Mouse (Mus musculus): ENCODE measurements around the gene Nrxn2.

Nrxn2 gene

DNA sequence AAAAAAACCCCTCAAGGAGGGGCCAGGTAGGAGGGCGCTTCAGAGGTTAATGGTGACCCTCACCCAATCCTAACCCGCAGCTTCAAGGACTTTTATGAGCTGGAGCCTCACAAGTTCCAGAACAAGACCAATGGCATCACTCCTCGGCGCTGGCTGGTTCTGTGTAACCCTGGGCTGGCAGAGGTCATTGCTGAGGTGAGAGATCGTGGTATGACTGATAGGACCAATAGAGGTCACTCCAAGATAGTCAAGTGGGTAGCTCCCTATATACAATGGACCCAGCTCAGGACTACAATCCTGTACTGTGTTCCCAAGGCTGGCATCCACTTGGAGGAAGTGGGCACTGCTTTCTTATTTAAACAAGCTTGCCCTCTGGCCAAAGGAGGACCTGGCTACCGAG, 28.3 kb upstream of the Nrxn2 start:
- CTCF ChIA-PET: no interaction called here

DNA sequence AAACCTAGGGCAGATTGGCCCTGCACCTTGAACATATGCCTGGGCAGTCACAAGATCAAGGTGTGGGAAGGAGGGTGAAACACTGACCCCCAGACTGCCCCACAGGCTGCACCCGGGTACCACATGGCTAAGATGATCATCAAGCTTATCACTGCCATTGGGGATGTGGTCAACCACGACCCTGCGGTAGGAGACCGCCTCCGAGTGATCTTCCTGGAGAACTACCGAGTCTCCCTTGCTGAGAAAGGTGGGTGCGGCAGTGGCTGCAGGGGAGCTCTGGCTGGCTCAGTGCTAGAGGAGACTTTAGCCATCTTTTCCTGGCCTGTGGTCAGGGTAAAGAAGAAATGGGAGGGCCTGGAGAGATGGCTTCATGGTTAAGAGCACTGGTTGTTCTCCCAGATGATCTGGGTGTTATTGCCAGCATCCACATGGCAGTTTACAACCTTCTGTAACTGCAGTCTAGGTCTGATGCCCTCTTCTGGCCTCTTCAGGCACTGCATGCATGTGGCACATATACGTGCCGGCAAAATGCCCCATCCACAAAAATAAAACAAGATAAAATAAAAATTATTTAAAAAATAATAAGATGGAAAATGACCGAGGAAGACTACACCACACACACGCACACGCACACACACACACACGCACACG, 25.7 kb upstream of the Nrxn2 start:
- CTCF ChIA-PET: no interaction called here

DNA sequence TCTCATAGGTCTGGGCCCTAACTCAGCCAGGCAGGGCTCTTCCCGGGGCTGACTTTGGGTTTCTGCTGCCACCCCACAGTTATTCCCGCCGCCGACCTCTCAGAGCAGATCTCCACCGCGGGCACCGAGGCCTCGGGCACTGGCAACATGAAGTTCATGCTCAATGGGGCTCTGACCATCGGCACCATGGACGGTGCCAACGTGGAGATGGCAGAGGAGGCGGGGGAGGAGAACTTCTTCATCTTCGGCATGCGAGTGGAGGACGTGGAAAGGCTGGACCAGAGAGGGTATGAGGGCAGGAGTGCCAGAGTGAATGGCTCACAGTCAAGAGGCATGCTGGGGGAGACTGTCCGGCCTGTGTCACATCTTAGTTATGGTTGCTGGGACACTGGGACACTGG, 24.9 kb upstream of the Nrxn2 start:
- CTCF ChIA-PET: no interaction called here

DNA sequence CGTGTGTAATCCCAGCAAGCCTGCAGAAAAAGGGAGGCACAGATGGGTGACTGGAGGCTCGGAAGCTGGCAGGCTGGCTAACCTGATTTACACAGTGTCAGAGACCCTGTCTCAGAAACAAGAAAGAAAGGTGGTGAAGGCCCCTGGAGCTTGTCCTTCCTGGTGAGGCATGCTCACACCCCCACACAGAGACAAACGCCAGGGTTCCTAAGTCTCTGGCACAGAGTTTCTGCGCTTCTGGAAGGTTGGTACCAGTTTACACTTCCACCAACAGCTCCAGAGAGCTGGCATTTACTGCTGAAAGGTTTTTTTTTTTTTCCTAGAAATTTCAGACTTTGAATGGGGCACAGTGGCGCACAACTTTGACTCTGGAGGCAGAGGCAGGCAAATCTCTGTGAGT, 22.3 kb upstream of the Nrxn2 start:
- CTCF ChIA-PET: no interaction called here

- CTCF ChIA-PET: interaction anchor here (0.9 kb wide), 1 partner anchor 62 kb away, joined by 3 read pairs; no protein-coding TSS in a partner anchor
These were observed 20.8 kb upstream of the Nrxn2 start for GRCm38 (mm10) chr19:6397582-6398249.

- CTCF ChIA-PET: interaction anchor here (1.0 kb wide), 1 partner anchor 33 kb away, joined by 3 read pairs; no protein-coding TSS in a partner anchor
These were observed 19.9 kb upstream of the Nrxn2 start for GRCm38 (mm10) chr19:6398447-6399284.

DNA sequence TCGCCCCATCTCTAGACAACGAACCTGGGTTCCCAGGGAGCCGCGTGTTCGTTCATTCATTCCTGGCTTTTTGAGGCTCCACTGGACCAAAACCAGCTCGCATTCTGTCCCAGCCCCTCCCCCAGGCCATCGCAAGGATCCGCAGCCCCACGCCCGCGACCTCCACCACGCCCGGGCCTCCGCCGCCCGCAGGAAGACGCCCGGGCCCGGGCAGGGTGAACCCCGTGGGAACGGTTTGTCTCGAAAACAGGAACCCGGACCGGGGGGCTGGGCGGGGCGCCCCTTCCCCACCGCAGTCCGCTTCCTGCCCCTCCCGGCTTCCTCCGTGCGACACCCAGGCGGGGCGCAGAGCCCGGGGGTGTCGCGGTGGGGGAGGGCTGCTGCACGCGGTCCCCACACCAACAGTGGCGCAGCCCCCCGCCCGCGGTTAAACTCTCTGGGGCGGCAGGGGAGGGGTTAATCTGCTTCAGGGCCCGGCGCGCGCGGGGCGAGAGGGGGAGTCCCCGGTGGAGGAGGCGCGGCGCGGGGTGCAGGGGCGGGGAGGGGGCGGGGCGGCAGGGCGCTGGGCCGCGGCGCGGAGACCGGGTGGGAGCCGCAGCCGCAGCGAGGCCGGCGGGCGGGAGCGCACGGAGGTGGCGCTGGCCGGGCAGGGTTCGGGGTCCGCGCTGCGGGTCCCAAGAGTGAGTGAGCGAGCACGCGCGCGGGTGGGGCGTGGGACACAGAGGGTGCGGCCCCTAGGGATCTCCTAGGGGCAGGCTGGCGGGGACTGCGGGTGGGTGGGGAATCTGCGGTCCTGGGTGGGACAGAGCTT, 19.0 kb upstream of the Nrxn2 start, which contains the start of gene Rasgrp2:
Rasgrp2 (plus strand) TSS at position 56 of the 811 bp plus-strand sequence.
- CTCF ChIA-PET: interaction anchor here (1.0 kb wide), 1 partner anchor 34 kb away, joined by 3 read pairs; no protein-coding TSS in a partner anchor

- CTCF ChIA-PET: no interaction called here
These were observed 18.1 kb upstream of the Nrxn2 start for GRCm38 (mm10) chr19:6400096-6401086.

- CTCF ChIA-PET: interaction anchor here (0.6 to 1.1 kb wide), 3 partner anchors 11 to 265 kb away, joined by 3 to 4 read pairs (median 3); no protein-coding TSS in a partner anchor
These were observed 17.3 kb upstream of the Nrxn2 start for GRCm38 (mm10) chr19:6401131-6401815.

GRCm38 (mm10) chr19:6401951-6402350, 16.6 kb upstream of the Nrxn2 start:
- CTCF ChIA-PET: interaction anchor here (0.6 to 1.1 kb wide), 3 partner anchors 11 to 264 kb away, joined by 3 to 4 read pairs (median 3); no protein-coding TSS in a partner anchor

DNA sequence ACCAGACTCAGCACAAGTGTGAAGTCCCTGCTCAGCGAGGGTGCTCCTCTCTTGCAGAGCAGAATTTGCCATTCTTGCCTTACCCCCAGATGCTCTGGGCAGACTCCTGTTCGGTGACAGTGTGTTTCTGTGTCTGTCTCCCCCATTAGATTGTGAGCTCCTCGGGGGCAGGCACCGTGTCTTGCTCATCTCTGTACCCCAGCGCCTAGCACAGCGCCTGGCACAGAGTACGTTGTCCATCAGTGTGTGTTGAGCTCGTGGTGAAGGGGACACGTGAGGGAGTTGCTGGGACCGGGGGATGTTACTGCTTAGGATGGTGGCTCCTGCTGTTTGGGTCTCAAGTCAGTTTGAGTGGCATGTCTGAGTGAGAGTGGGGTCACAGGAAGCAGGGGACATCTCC, 14.7 kb upstream of the Nrxn2 start:
- CTCF ChIA-PET: no interaction called here

- CTCF ChIA-PET: interaction anchor here (0.6 kb wide), 1 partner anchor 172 kb away, joined by 3 read pairs; no protein-coding TSS in a partner anchor
These were observed 13.1 kb upstream of the Nrxn2 start for GRCm38 (mm10) chr19:6405433-6405832.

DNA sequence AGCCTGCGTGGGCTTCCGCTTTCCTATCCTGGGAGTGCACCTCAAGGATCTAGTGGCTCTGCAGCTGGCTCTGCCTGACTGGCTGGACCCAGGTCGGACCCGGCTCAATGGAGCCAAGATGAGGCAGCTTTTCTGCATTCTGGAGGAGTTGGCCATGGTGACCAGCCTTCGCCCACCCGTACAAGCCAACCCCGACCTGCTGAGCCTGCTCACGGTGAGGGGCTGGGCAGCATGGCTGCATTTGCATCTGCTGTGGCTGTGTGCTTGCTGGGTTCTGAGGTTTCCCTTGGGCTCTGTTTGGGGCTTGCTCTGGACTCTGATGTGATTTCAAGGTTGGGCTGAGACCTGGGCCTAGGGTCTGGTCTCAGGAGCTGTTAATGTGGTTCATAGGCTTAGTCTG, 11.4 kb upstream of the Nrxn2 start:
- CTCF ChIA-PET: no interaction called here

DNA sequence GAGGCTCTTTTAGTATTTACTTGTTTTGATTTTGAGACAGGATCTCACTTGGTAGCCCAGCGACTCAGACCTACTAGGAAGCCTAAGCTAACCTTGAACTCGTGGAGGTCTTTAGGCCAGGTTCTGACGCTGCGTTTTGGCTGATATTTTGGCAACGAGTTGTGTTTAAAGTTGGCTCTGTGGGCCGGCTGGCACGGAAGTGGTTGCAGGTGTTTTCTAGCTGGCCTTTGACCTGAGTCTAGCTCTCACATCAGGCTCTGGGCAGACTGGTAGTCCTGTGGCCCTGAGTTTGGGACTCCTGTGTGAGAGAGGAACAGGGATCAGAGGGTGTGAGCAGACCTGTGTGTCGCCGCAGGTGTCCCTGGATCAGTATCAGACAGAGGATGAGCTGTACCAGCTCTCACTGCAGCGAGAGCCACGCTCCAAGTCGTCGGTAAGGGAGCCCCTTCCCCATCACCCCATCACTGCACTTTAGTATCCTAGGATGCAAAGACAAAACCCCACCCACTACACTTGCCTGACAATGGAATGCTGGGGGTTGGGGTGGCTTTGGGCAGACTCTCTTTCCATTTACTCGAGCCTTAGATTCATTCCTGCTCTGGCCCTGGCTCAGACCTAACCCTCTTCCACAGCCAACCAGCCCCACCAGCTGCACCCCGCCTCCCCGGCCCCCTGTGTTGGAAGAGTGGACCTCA, 10.6 kb upstream of the Nrxn2 start:
- CTCF ChIA-PET: no interaction called here

DNA sequence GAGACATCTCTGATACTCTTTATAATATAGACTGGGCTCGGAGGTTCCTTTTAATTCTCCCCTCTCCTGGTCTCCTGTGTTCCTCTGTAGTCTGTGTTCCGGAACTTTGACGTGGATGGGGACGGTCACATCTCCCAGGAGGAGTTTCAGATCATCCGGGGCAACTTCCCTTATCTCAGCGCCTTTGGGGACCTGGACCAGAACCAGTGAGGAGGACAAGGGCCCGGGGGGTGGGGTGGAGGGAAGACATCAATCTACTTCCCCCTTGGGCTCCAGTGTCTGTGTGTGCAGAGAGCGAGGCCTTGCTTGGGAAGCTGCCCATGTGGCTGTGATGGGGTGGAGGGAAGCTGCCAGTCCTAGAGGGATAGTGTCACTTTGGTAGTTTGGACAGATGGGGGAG, 9.8 kb upstream of the Nrxn2 start:
- CTCF ChIA-PET: no interaction called here

DNA sequence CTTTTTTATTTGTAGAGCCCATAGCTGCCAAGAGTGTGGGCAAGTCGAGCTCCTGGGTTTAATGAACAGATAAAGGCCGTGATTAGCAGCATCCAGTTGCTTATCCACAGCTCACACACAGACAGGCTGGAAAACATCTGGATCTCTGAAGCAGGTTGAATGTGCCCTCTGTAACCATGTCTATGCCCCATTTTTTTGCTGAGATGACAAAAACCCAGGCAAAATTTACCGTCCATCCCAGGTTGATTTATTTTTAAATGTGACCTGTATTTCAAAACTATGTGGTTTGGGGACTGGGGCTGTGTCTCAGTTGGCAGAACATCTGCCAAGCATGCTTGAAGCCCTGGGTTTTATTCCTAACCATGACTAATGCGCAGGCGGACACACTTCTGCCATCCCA, 9.4 kb upstream of the Nrxn2 start:
- CTCF ChIA-PET: no interaction called here

DNA sequence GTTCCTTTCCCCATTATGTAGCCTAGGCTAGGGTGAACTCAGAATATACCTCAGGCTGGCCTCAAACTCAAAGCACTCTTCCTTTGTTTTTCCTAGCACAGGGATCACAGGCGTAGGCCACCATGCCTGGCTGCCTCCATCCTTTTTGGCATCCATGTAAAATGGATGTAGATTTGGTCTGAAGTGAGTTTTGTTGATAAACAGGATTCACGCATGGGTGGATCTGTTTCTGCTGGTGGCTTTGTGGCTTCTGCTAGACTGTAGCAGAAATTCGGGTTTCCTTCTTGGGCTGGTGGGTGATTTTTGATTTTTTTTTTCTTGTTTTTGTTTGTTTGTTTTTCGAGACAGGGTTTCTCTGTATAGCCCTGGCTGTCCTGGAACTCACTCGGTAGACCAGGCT, 8.6 kb upstream of the Nrxn2 start:
- CTCF ChIA-PET: interaction anchor here (1.1 kb wide), 1 partner anchor 72 kb away, joined by 3 read pairs; no protein-coding TSS in a partner anchor

GRCm38 (mm10) chr19:6412798-6413197, 5.7 kb upstream of the Nrxn2 start:
- CTCF ChIA-PET: interaction anchor here (1.4 kb wide), 1 partner anchor 11 kb away, joined by 3 read pairs; no protein-coding TSS in a partner anchor

- CTCF ChIA-PET: no interaction called here
These were observed 3.1 kb upstream of the Nrxn2 start for GRCm38 (mm10) chr19:6415454-6415853.

Measured in spleen, embryonic (tissue).